Mouse (Mus musculus): ENCODE measurements around the gene Pipox. TPM values are rescaled to one million over a fixed set of nuclear protein-coding genes. Genes with fewer than 3 reads are reported as not detected.
A peak's percentile ranks its signal among the peaks of the same experiment; 100 is the strongest.

Pipox gene
- total RNA-seq, 2 experiments from 2014 or later, result 1.2 to 3.2 TPM

GRCm38 (mm10) chr11:77847599-77848128 is 46.2 kb downstream of the Pipox start:
- no peak for DNase-seq

GRCm38 (mm10) chr11:77843906-77844200 is 50.0 kb downstream of the Pipox start:
- DNase-seq, result no peak

- DNase-seq, result no peak
These were observed 50.6 kb downstream of the Pipox start for GRCm38 (mm10) chr11:77843068-77843905.

- DNase-seq, result no peak
These were observed 53.2 kb downstream of the Pipox start for GRCm38 (mm10) chr11:77840523-77841245.

GRCm38 (mm10) chr11:77837856-77838255 is 56.0 kb downstream of the Pipox start:
- no peak for DNase-seq

GRCm38 (mm10) chr11:77836751-77837150 is 57.1 kb downstream of the Pipox start:
- peak; percentile 56 to 59 for DNase-seq

- DNase-seq, result no peak
These were observed 57.6 kb downstream of the Pipox start for GRCm38 (mm10) chr11:77836290-77836689.

GRCm38 (mm10) chr11:77835109-77835508 is 58.8 kb downstream of the Pipox start:
- no peak for DNase-seq

- DNase-seq, result peak; percentile 19 to 46
These were observed 61.4 kb downstream of the Pipox start for GRCm38 (mm10) chr11:77832541-77832940.

GRCm38 (mm10) chr11:77830875-77831274 is 63.0 kb downstream of the Pipox start:
- no peak for DNase-seq

Other genes starting within 250 kb of the Pipox start
- 10 to 100 TPM; 80.8 to 82.4 TPM for gene Nufip2, start 207.9 kb downstream of the Pipox start, total RNA-seq (2021)
- gene Cryba1, start 168.8 kb downstream of the Pipox start, total RNA-seq (2021), result not detected
- gene Myo18a, start 130.8 kb downstream of the Pipox start, total RNA-seq (2021), result 10 to 100 TPM; 56.7 to 76.3 TPM
- not detected for gene Gm10277, start 106.3 kb downstream of the Pipox start, total RNA-seq (2021)
- 1 to 10 TPM; 1.7 to 1.9 TPM for gene Sez6, start 36.7 kb upstream of the Pipox start, total RNA-seq (2021)
- gene Phf12, start 88.7 kb upstream of the Pipox start, total RNA-seq (2021), result 10 to 100 TPM; 46.6 to 50.8 TPM
- 10 to 100 TPM; 12.1 to 15.2 TPM for gene Dhrs13, start 138.2 kb upstream of the Pipox start, total RNA-seq (2021)
- gene Flot2, start 143.8 kb upstream of the Pipox start, total RNA-seq (2021), result 10 to 100 TPM; 71.4 to 98.4 TPM
- gene Eral1, start 186.3 kb upstream of the Pipox start, total RNA-seq (2021), result 10 to 100 TPM; 30.0 to 33.6 TPM
- 10 to 100 TPM; 16.9 to 20.3 TPM for gene Fam222b, start 200.6 kb upstream of the Pipox start, total RNA-seq (2021)